Mouse (Mus musculus) lung, adult 2 months (tissue): ENCODE data around the gene Gm10024.

Experiments
- CTCF ChIP-seq: fragments of 200-500 bp; IDR thresholded peaks from 2 replicates; pipeline ENCODE4 v1.5.1; 2011; ENCODE audit warnings: mild to moderate bottlenecking, low read length, control low read depth; ENCODE audit not compliant: insufficient read depth
- POLR2A ChIP-seq: fragments of 200-500 bp; IDR thresholded peaks from 2 replicates; pipeline ENCODE4 v1.6.1; 2011; ENCODE audit warnings: low read depth, mild to moderate bottlenecking, control low read depth, low read length, borderline replicate concordance; ENCODE audit errors: extremely low read depth

DNA sequence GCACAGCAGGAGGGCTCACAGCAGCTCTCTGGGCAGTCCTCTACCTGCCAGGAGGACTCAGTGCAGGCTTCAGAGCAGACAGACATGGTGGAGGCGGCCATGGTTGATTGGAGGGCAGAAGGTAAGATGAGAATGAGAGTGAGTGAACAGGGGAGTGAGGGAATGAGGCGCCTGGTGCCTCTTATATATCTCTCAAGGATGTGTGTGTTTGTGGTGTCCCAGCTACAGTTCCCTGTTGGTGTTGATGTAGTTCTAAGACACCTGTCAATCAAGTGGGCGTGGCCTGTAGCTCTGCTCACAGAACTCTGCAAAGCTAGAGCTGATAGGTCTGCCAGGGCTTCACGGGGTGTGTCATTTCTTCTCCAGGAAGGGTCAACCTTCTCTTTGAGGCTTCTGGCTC lies 14.1 kb upstream of the Gm10024 start, which contains the start of gene Gm9508:
- TF ChIP-seq CTCF (no peak), POLR2A (no peak)
